Mouse (Mus musculus): ENCODE measurements at regions not wholly inside any gene's neighbourhood (a gene's known extent, or its start where the extent isn't known, plus 50 kb on each side); places are given as distances from the start of the nearest gene placed in this dataset.

DNA sequence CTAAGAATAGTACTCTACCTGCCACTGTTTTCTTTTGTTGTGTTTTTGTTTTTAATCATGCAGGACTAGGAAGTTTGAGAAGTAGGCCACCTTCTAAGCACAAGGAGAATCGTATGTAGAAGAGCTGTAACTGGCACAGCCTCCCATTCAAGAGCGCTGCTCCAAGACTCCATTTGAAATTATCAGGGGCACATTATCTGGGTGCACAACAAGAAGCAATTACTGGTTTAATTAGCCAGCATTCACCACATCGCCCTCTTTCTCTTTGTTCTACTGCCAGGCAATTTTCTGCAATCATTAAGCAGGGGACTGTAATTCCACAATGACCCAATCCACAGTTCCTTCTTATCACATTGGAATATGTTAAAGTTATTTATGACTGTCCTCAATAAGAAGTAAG is 1220.8 kb upstream of the Pabpc4l start:
- peak; percentile 8 for DNase-seq (ENCODE audit: low read depth, low spot score)

DNA sequence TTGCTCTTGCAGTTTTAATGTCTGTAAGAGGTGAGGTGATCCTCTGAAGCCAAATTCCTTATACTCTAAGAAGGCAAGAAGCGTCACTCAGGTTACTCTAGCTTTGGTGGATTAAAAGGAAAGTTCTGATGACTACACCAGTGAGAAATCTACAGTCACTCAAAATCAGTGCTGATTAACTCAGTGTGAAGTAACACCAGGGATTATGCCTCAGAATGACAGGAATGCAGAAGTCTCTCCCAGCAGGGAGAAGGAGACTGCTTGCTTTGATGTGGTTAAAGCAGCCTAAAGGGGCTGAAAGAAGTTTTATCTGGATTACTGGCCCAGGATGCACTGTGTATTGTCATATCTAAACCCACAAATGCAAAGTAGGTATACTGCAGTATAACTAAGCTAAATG is 1214.5 kb upstream of the Pabpc4l start:
- no peak for DNase-seq (ENCODE audit: low read depth, low spot score)

DNA sequence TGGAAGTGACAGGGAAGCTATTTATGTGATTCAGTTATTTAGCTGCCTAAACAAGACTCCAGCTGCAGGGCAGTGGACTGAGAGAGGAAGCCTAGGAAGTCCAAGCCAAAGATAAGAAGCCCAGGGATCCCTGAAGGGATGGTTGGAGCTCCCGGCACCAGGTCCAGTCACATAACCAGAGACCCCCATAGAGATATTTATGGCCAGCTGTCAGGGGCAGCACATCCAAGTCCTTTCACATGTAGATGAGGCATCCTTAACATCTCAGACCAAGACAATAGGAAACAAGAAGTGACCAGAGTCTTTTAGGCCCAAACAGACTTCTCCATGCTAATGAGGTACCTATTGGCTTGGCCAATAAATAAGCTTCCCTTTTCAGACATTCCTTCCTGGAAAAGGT is 1212.5 kb upstream of the Pabpc4l start:
- DNase-seq (ENCODE audit: low read depth, low spot score) = no peak

All from retina, postnatal 7 days (tissue).